In genomic region chr7:28982274-28983013, GRCm38 (mm10) we compare ENCODE assay signal across 8 mouse cellular contexts. TPM values are rescaled to one million over a fixed set of nuclear protein-coding genes. Genes with fewer than 3 reads are reported as not detected.
DNase-seq lines count a peak whose midpoint lies in the region; ATAC-seq and TF ChIP-seq lines count a peak whose summit lies in the region.

No protein-coding gene starts in this region.

- ATAC-seq in frontal cortex, adult (ENCODE audit: low TSS enrichment), result peak; percentile 48; the same call in 1 of the 2 replicates
- peak; percentile 15 for ATAC-seq in heart, postnatal 0 days (ENCODE audit: insufficient read depth, low read depth)
- peak; percentile 62 for ATAC-seq in liver, embryonic 11.5 days (replicated peaks; ENCODE audit: low FRiP score)
- ATAC-seq in monocyte, adult 5-6 weeks (replicated peaks; ENCODE audit: insufficient number of reproducible peaks, low FRiP score, low TSS enrichment, poor library complexity, severe bottlenecking), result peak; percentile 47

- H3K9me3 ChIP-seq in heart, postnatal 0 days (replicated peaks; ENCODE audit: control insufficient read depth, low read length), result no peaks in the 10 kb centered on the region
- no peaks in the 10 kb centered on the region for H3K9me3 ChIP-seq in liver, embryonic 11.5 days (ENCODE audit: control insufficient read depth, low read length)

- 14% methylated on average over 19 of the region's 19 CpGs for WGBS in heart, postnatal 0 days
- WGBS in liver, embryonic 11.5 days, result 8% methylated on average over 19 of the region's 19 CpGs

- peak overlapping the region; percentile 70 for H3K4me3 ChIP-seq in brown adipose tissue, adult 24 weeks (ENCODE audit: insufficient read depth, low read depth, low read length)
- H3K4me3 ChIP-seq in heart, postnatal 0 days (ENCODE audit: low read depth, low read length), result peak overlapping the region; percentile 71
- peak overlapping the region; percentile 91 for H3K4me3 ChIP-seq in liver, embryonic 11.5 days (ENCODE audit: low read depth, low read length)

- TF ChIP-seq CTCF in heart, postnatal 0 days (IDR thresholded peaks at IDR 0.05; ENCODE audit: low read depth), result no peak

- H3K36me3 ChIP-seq in heart, postnatal 0 days (replicated peaks; ENCODE audit: control insufficient read depth, insufficient read depth, low read length), result peaks cover 23% of the 10 kb centered on the region
- peaks cover 23% of the 10 kb centered on the region for H3K36me3 ChIP-seq in liver, embryonic 11.5 days (ENCODE audit: control insufficient read depth, insufficient read depth, low read length)

- no peak for TF ChIP-seq EP300 in heart, postnatal 0 days (IDR thresholded peaks at IDR 0.05; ENCODE audit: low read depth)

- H3K9ac ChIP-seq in heart, postnatal 0 days (replicated peaks; ENCODE audit: low read depth, low read length), result peak overlapping the region; percentile 55
- peak overlapping the region; percentile 82 for H3K9ac ChIP-seq in liver, embryonic 11.5 days (ENCODE audit: low read depth, low read length)

- no peaks in the 10 kb centered on the region for H3K27me3 ChIP-seq in heart, postnatal 0 days (ENCODE audit: control insufficient read depth, insufficient read depth, low read length)
- H3K27me3 ChIP-seq in liver, embryonic 11.5 days (replicated peaks; ENCODE audit: control insufficient read depth, insufficient read depth, low read length), result no peaks in the 10 kb centered on the region

- peak overlapping the region; percentile 65 for H3K4me2 ChIP-seq in heart, postnatal 0 days (ENCODE audit: low read depth, low read length)
- H3K4me2 ChIP-seq in liver, embryonic 11.5 days, result peak overlapping the region; percentile 97

- peaks cover 3% of the 10 kb centered on the region; the same call in 1 of the 2 replicates for H3K4me1 ChIP-seq in brown adipose tissue, adult 24 weeks (ENCODE audit: control insufficient read depth, insufficient read depth, insufficient read length, low read length)
- H3K4me1 ChIP-seq in heart, postnatal 0 days (ENCODE audit: control insufficient read depth, insufficient read depth), result peaks cover 11% of the 10 kb centered on the region; the same call in 1 of the 2 replicates
- H3K4me1 ChIP-seq in liver, embryonic 11.5 days (replicated peaks; ENCODE audit: control insufficient read depth, insufficient read depth, low read length), result peaks cover 18% of the 10 kb centered on the region

- H3K27ac ChIP-seq in brown adipose tissue, adult 24 weeks (replicated peaks; ENCODE audit: low read depth, low read length), result peak overlapping the region; percentile 63
- peak overlapping the region; percentile 81 for H3K27ac ChIP-seq in heart, postnatal 0 days (ENCODE audit: low read depth)
- peak overlapping the region; percentile 95 for H3K27ac ChIP-seq in liver, embryonic 11.5 days (ENCODE audit: low read depth, low read length)

- DNase-seq in frontal cortex, postnatal 10 days (ENCODE audit: low spot score in 2 of 2), result no peak
- DNase-seq in heart, postnatal 0 days (ENCODE audit: low spot score), result no peak
- DNase-seq in liver, embryonic 11.5 days (ENCODE audit: low spot score), result peak; percentile 69
- peak; percentile 88 for DNase-seq in thymus, postnatal 4 days
- no peak for DNase-seq in left cerebral cortex, adult 8-10 months (ENCODE audit: low spot score in 2 of 2)

RNA-seq across cellular contexts. Expression of gene Map4k1, which starts 0.6 kb away (rescaled TPM):
- 0.63 and 1.4 TPM in 2 replicates for polyA plus RNA-seq in brown adipose tissue, adult 24 weeks (2012; ENCODE audit: insufficient read depth, insufficient read length, missing spikeins)
- 0.15 TPM in 1 of 2 replicates, not detected in the other for total RNA-seq in heart, postnatal 0 days (2014; rRNA removed; ENCODE audit: low replicate concordance)
- 1.4 and 1.8 TPM in 2 replicates for polyA plus RNA-seq in heart, postnatal 0 days (2015; fragmentation: Nextera tagmentation; extraction: Ambion mirVana)
- 50.7 and 53.2 TPM in 2 replicates for polyA plus RNA-seq in liver, embryonic 11.5 days (2014; fragmentation: Nextera tagmentation; extraction: Ambion mirVana)
- 31.9 to 70.2 TPM (median 54.1 TPM) in 3 replicates for total RNA-seq in monocyte, adult 5-6 weeks (2017)
- 1 to 10 TPM in 3 of 4 experiments, under 1 TPM in 1; 0.99 to 3.7 (median 2.1) TPM for total RNA-seq in left cerebral cortex, adult 8-10 months (2022)

RNA-seq across cellular contexts. Expression of gene Eif3k, which starts 0.8 kb away (rescaled TPM):
- 165 and 216 TPM in 2 replicates for polyA plus RNA-seq in brown adipose tissue, adult 24 weeks (2012; ENCODE audit: insufficient read depth, insufficient read length, missing spikeins)
- 366 and 476 TPM in 2 replicates for total RNA-seq in heart, postnatal 0 days (2014; rRNA removed; ENCODE audit: low replicate concordance)
- 261 and 264 TPM in 2 replicates for polyA plus RNA-seq in heart, postnatal 0 days (2015; fragmentation: Nextera tagmentation; extraction: Ambion mirVana)
- 421 and 425 TPM in 2 replicates for polyA plus RNA-seq in liver, embryonic 11.5 days (2014; fragmentation: Nextera tagmentation; extraction: Ambion mirVana)
- total RNA-seq in monocyte, adult 5-6 weeks (2017), result 285 to 328 TPM (median 291 TPM) in 3 replicates
- 100 to 1,000 TPM; 197 to 208 (median 204) TPM for total RNA-seq in left cerebral cortex, adult 8-10 months (2022)

RNA-seq across cellular contexts. Expression of gene Actn4, which starts 20.3 kb away (rescaled TPM):
- 122 and 135 TPM in 2 replicates for polyA plus RNA-seq in brown adipose tissue, adult 24 weeks (2012; ENCODE audit: insufficient read depth, insufficient read length, missing spikeins)
- total RNA-seq in heart, postnatal 0 days (2014; rRNA removed; ENCODE audit: low replicate concordance), result 120 and 139 TPM in 2 replicates
- 135 and 171 TPM in 2 replicates for polyA plus RNA-seq in heart, postnatal 0 days (2015; fragmentation: Nextera tagmentation; extraction: Ambion mirVana)
- 191 and 209 TPM in 2 replicates for polyA plus RNA-seq in liver, embryonic 11.5 days (2014; fragmentation: Nextera tagmentation; extraction: Ambion mirVana)
- 25.4 to 66.0 TPM (median 36.9 TPM) in 3 replicates for total RNA-seq in monocyte, adult 5-6 weeks (2017)
- total RNA-seq in left cerebral cortex, adult 8-10 months (2022), result 100 to 1,000 TPM; 161 to 178 (median 177) TPM

Comparison
In these comparisons a context has a peak if more than half of its experiments do, and no peak if none do; other contexts are left out.
1. DNase-seq: peak in liver, embryonic 11.5 days (single experiment) and thymus, postnatal 4 days (single experiment); none in frontal cortex, postnatal 10 days (0 of 2), heart, postnatal 0 days (single experiment) and left cerebral cortex, adult 8-10 months (0 of 2).
2. Peak in every context shown above with its lines, with median percentiles within 50 percentile points of each other: ATAC-seq, H3K27ac ChIP-seq and H3K4me3 ChIP-seq.